Mouse (Mus musculus): ENCODE data around the gene Coq9.

Coq9 gene

DNA sequence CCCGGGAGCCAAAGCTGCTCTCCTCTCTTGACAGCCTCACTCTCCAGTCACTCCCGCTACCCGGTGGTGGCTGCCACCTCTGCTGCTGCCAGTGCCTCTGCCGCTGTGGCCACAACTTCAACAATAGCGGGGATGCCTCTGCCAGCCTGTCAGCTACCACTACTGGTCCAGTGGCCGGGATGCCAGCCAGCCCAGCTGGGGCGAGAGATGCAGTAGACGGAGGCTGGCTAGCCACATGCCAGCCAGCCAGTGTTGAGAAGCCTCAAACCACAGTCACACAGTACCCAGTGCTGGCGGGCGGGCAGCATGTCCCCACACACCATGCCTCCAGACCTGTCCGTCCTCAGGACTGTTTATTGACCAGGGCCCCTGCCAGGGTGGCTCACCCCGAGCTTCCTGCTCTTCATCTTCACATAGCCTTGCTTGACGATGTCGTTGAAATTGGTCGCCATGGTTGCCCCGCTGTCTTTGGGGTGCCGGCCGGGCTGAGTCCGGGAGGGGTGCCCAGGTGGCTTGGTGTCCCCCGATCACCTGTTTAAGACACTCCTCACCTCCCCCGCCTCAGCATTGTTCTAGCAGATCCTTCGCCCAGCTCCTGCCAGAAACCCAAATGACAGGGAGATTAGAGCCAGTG is 32.5 kb downstream of the Coq9 start:
- no peak for DNase-seq (ENCODE audit: low spot score)

GRCm38 (mm10) chr8:94871108-94871894 is 33.2 kb downstream of the Coq9 start:
- peak; percentile 36 for DNase-seq (ENCODE audit: low spot score)

DNA sequence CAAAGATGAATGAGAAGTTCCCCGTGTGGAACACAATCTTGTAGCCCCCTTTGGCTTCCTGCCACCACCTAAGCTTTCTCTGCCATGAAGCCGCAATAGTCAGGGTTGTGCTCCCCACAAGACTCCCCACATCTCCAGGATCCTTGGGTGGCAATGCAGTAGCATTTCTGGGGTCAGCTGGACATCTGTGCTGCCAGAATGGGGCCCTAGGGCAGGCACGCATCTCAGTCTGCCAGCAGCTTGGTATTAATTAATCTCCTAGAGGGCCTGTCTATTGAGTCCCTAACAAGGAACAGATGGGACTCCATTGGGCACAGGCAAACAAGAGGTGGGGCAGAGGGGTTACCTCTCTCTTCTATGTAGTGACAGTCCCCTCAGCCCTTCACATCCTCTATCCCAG is 34.0 kb downstream of the Coq9 start:
- no peak for DNase-seq (ENCODE audit: low spot score)

GRCm38 (mm10) chr8:94872576-94872975 is 34.5 kb downstream of the Coq9 start:
- no peak for DNase-seq (ENCODE audit: low spot score)

DNA sequence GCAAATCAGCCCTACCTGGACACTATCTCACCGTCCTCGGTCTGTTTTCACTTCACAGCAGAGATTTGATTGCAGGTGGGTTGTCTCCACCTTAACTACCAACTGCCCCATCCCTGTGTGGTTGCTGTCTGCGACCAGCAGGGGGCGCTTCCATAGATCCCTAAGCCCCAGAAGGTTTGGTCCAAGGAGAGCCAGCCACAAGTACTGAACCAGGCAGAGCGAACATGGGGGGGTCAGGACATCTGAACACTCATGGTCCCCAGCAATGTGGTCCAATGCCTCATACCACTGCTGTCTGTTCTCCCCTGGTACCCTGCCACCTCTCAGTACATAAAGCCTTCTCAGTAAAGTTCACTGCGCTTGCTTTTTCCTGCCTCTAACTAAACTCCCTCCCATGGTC is 36.2 kb downstream of the Coq9 start:
- DNase-seq (ENCODE audit: low spot score), result peak; percentile 63

GRCm38 (mm10) chr8:94875096-94875870 is 37.2 kb downstream of the Coq9 start:
- DNase-seq (ENCODE audit: low spot score), result no peak

DNA sequence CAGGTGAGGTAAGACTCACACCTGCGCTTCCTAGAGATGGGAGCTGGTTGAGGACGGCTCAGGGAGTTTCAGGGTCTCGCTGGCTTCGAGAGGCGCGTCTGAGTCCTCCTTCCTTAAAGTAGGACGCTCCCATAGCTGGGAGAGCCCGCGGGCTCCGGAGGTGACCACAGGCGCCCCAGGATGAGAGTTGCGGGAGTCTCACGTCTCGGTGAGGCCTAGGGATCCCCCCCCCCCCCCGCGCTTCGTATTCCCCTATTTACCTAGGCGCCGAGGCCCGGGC is 37.7 kb downstream of the Coq9 start:
- no peak for DNase-seq (ENCODE audit: low spot score)

GRCm38 (mm10) chr8:94876197-94876730 is 38.1 kb downstream of the Coq9 start, which contains the start of gene Dok4:
TSS of gene Dok4 (minus strand) at chr8:94876330.
- DNase-seq (ENCODE audit: low spot score), result peak; percentile 81

- DNase-seq (ENCODE audit: low spot score), result no peak
These were observed 38.7 kb downstream of the Coq9 start for GRCm38 (mm10) chr8:94876820-94877219.

DNA sequence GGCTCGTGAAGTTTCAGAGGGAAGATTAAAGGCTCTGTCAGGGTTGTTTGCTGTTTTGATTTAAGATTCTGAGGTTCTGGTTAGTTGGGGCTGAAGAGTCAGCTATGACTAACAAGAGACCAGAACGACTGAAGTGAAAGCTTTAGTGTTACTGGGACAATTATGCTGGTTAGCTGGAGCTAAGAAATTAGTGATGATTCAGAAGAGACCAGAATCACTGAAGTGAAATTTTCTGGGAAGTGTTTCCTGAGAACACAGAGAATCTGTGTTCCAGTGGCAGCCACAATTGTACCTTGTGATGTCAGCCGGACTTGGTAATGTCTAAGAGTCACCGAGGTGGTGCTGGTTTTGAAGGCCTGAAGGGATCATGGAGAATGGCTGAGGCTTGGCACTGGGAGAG is 42.6 kb downstream of the Coq9 start:
- no peak for DNase-seq (ENCODE audit: low spot score)

DNA sequence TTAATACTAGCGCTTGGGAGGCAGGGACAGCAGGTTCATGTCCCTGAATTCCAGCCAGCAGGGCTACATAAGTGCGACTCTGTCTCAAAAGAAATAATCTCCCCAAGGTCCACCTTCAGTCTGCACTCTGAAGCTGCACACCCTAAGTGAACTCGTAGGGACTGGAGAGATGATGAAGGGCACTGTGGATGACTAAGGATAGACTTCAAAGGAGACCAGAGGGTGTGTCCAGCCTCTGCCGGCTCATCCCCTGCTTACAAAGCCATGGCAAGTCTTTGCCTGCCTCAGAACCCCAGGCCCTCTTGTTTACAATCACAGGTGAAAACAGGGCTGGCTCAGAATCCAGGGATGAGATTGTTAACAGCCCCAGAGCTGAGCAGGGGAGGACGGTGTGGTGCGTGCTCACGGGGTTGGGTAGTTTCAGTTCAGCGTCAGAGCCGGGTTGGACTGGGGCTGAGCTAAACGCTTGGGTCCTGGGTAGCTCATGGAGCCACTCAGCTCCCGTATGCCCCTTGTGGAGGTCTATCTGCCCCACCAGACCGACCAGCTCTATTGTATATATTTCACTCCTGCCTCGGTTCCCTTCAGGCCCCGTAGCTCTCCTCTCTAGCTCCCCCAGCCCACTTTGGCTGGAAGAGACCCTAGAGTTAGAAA is 50.4 kb downstream of the Coq9 start:
- no peak for DNase-seq (ENCODE audit: low spot score)

DNA sequence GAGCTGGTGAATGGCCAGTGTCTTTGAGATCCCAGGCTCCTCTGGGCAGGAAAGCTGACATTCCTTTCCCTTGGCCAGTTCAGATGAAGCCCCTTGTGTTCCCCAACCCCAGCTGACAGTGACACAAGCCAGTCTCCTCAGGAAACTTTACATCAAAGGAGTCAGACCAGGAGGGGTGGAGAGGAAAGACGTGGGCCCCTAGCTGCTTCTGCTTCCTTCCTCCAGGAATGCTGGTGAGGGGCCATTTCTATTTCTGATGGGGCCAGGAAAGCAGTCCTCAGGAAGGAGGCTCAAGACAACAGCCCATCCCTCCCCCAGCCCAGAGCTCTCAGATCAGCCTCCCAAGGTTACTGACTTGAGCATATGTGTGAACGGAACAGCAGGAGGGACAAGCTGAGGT is 54.8 kb downstream of the Coq9 start:
- DNase-seq (ENCODE audit: low spot score), result no peak

- DNase-seq (ENCODE audit: low spot score), result no peak
These were observed 61.1 kb downstream of the Coq9 start for GRCm38 (mm10) chr8:94899262-94899661.

- DNase-seq (ENCODE audit: low spot score), result no peak
These were observed 62.5 kb downstream of the Coq9 start for GRCm38 (mm10) chr8:94900617-94901016.

DNA sequence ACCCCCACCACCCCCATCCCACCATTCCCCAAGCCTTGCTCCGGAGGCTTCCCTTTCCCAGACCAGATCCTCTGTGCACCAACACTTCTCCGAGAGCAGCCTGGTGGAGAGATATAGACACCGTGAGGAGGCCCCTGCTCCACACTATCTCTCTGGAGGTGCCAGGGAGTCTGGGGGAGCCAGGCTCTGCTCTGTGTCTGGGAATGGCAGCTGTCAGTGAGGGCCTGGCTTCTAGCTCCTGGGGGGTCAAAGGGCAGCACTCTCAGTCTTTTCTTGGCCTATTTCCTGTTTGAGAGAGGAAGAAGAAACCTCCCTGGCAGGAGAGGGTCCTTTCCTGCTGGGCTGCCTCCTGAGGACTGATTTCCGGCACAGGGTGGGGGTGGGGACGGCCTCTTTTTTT is 62.9 kb downstream of the Coq9 start:
- no peak for DNase-seq (ENCODE audit: low spot score)

DNA sequence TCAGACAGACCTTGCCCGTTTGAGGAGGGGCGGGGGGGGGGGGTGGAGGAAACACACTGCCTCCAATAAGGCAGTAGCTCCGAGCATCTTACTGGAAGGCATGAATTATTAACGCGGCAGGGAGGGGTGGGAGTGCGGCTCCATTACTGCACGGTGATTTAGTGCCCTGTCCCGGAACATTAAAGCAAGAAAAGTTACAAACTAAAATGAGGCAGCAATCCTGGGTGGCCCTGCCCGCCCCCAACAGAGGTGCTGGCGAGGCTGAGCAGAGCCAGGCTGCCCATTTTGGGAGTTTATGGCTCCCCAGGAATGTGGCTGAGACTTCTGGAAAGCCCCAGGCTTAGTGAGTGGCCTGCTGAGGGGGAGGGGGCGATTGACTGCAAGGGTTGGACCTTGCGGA is 65.6 kb downstream of the Coq9 start:
- DNase-seq (ENCODE audit: low spot score), result no peak
